Mouse (Mus musculus): ENCODE measurements around the gene Zc3h10. TPM values are rescaled to one million over a fixed set of nuclear protein-coding genes. Genes with fewer than 3 reads are reported as not detected.
"Not testable (repeated sequence)": the region's sequence is repeated elsewhere in the genome, so short reads cannot be mapped to it uniquely, and the experiment has no call there.

The Zc3h10 gene
- polyA plus RNA-seq, 1 experiment from 2014 or later = 9.9 TPM

DNA sequence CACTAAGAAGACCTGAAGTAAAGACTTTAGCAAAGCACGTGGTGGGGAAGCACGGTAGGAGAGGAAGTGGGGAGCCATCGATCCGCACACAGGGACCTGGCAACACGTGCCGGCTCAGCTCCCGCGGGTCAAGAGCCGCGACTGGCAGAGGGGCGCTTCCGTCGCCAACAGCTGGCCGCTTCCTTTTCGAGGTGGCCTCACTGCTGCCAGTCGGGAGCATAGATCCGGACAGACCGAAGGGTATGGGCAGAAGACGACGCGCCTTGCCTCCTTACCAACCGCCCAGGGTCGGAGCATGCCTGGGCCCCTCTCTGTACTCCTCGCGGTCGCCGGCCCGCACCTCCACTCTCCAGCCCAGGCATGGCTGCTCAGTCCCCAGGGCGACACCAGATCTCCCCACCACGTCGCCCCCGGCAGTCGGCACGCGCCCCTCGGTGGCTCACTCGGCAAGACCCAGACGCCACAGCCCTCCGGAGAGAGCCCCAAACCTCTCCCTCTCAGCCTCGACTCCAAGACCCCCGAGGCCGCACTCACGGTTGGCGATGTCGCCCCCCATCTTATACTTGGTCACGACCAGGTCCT, 17.7 kb upstream of the Zc3h10 start:
- Histone ChIP-seq H3K27ac (ENCODE audit: low read depth, low read length) (peak overlapping the region; percentile 89), H3K9me3 (ENCODE audit: control insufficient read depth, low read length) (no peaks in the 10 kb centered on the region), H3K4me3 (ENCODE audit: low read depth, low read length) (peak overlapping the region; percentile 91), H3K27me3 (replicated peaks; ENCODE audit: control insufficient read depth, insufficient read depth, low read length) (no peaks in the 10 kb centered on the region), H3K36me3 (ENCODE audit: control insufficient read depth, insufficient read depth, low read length) (peaks cover 25% of the 10 kb centered on the region), H3K9ac (ENCODE audit: low read depth, low read length) (peak overlapping the region; percentile 97), H3K4me2 (peak overlapping the region; percentile 76), H3K4me1 (replicated peaks; ENCODE audit: control insufficient read depth, insufficient read depth, low read length) (peaks cover 9% of the 10 kb centered on the region; the same call in 1 of the 2 replicates)
- 1% methylated on average over 46 of the region's 46 CpGs for WGBS
- DNase-seq (ENCODE audit: low spot score) = peak; percentile 74
- ATAC-seq (replicated peaks; ENCODE audit: low FRiP score) = peak; percentile 28

DNA sequence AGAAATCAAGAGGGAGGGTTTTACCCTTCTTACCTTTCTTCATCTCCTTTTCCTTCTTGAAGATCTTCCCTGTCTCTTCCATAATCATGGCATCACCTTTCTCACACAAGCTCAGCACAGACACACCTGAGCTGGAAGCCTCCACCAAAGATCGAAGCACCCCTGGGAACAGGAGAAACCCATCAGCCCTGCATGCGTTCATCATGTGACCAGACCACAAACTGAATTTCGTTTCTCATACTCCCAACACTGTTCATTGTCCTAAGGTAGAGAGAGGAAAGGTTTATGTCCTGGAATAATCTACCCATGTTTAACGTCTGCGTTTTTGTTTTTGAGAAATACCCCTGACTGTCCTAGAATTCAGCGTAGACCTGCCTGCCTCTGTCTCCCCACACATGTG, 16.0 kb upstream of the Zc3h10 start:
- H3K4me3 ChIP-seq (ENCODE audit: low read depth, low read length) = peak overlapping the region; percentile 91
- H3K4me1 ChIP-seq (replicated peaks; ENCODE audit: control insufficient read depth, insufficient read depth, low read length) = peaks cover 9% of the 10 kb centered on the region; the same call in 1 of the 2 replicates
- H3K36me3 ChIP-seq (ENCODE audit: control insufficient read depth, insufficient read depth, low read length) = peaks cover 42% of the 10 kb centered on the region
- peak overlapping the region; percentile 8; the same call in 1 of the 2 replicates for H3K9ac ChIP-seq (ENCODE audit: low read depth, low read length)
- peak overlapping the region; percentile 76 for H3K4me2 ChIP-seq
- 87% methylated on average over 6 of the region's 6 CpGs for WGBS
- no peaks in the 10 kb centered on the region for H3K27me3 ChIP-seq (replicated peaks; ENCODE audit: control insufficient read depth, insufficient read depth, low read length)
- H3K27ac ChIP-seq (ENCODE audit: low read depth, low read length) = no peak overlapping the region
- DNase-seq (ENCODE audit: low spot score) (no peak), ATAC-seq (replicated peaks; ENCODE audit: low FRiP score) (no peak)
- H3K9me3 ChIP-seq (ENCODE audit: control insufficient read depth, low read length) = no peaks in the 10 kb centered on the region

DNA sequence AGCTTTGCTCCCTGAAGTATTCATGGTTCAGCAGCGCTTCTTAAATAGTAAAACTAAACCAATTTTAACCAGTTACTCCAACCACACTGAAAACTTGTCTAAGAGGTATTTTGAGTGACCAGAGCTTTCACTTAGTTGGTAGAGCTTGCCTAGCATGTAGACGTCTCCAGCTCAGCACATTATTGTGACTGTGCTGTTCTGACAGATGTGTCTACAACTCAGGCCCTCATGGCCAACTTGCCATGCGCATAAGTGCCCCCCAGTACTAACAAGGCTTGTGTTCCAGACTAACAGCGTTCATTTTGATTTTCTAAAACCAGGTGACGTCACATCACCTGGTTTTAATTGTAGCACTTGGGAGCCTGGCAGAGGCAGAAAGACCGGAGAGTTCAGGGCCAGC, 9.4 kb upstream of the Zc3h10 start:
- Histone ChIP-seq H3K36me3 (ENCODE audit: control insufficient read depth, insufficient read depth, low read length) (peaks cover 42% of the 10 kb centered on the region), H3K4me2 (no peak overlapping the region), H3K27ac (ENCODE audit: low read depth, low read length) (no peak overlapping the region), H3K4me3 (ENCODE audit: low read depth, low read length) (no peak overlapping the region), H3K4me1 (replicated peaks; ENCODE audit: control insufficient read depth, insufficient read depth, low read length) (no peaks in the 10 kb centered on the region), H3K9ac (ENCODE audit: low read depth, low read length) (no peak overlapping the region), H3K27me3 (replicated peaks; ENCODE audit: control insufficient read depth, insufficient read depth, low read length) (no peaks in the 10 kb centered on the region), H3K9me3 (ENCODE audit: control insufficient read depth, low read length) (no peaks in the 10 kb centered on the region)
- DNase-seq (ENCODE audit: low spot score) (no peak), ATAC-seq (replicated peaks; ENCODE audit: low FRiP score) (no peak)
- 85% methylated on average over 6 of the region's 6 CpGs for WGBS

DNA sequence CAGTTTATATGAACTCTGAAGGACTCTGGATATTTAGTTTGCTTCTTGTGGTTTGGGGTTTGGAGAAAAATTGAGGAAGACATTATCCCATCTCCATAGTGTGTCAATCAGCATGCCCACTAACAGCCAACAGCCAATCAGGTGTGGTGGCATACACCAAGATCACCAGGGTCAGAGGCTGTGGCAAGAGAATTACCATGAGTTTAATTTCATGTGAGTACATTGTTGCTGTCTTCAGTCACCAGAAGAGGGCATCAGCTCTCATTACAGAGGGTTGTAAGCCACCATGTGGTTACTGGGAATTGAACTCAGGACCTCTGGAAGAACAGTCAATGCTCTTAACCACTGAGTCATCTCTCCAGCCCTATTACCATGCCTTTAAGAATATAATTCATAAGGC, 8.7 kb upstream of the Zc3h10 start:
- DNase-seq (ENCODE audit: low spot score) = no peak
- ATAC-seq (replicated peaks; ENCODE audit: low FRiP score) = no peak; the same call in 1 of the 2 replicates
- no peak overlapping the region for H3K27ac ChIP-seq (ENCODE audit: low read depth, low read length)

DNA sequence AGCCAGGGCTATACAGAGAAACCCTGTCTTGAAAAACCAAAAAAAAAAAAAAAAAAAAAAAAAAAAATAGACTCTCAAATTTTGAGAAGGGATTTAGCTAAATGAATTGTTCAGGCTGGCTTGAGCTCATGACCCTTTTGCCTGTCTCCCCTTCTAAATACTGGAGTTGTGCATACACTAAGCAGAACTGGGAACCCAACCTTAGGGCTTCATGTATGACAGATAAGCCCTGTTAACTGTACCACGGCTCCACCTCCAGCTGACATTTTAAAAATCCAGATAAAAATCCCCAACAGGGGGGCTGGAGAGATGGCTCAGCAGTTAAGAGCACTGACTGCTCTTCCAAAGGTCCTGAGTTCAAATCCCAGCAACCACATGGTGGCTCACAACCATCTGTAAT, 8.0 kb upstream of the Zc3h10 start:
- 0 out of 2 replicates have a peak, but pooled peaks have one; percentile 24 for ATAC-seq (replicated peaks; ENCODE audit: low FRiP score)
- not testable (repeated sequence) for DNase-seq (ENCODE audit: low spot score); H3K4me3 ChIP-seq (ENCODE audit: low read depth, low read length); H3K4me2 ChIP-seq; H3K9me3 ChIP-seq (ENCODE audit: control insufficient read depth, low read length); H3K9ac ChIP-seq (ENCODE audit: low read depth, low read length); H3K4me1 ChIP-seq (replicated peaks; ENCODE audit: control insufficient read depth, insufficient read depth, low read length); H3K27ac ChIP-seq (ENCODE audit: low read depth, low read length); H3K27me3 ChIP-seq (replicated peaks; ENCODE audit: control insufficient read depth, insufficient read depth, low read length)
- WGBS = 71% methylated on average over 1 of the region's 1 CpGs
- peaks cover 31% of the 10 kb centered on the region for H3K36me3 ChIP-seq (ENCODE audit: control insufficient read depth, insufficient read depth, low read length)

More for the DNA sequence above, 8.7 kb upstream of the Zc3h10 start:
- Histone ChIP-seq H3K4me2 (no peak overlapping the region), H3K36me3 (ENCODE audit: control insufficient read depth, insufficient read depth, low read length) (peaks cover 37% of the 10 kb centered on the region), H3K9ac (ENCODE audit: low read depth, low read length) (no peak overlapping the region), H3K4me3 (ENCODE audit: low read depth, low read length) (no peak overlapping the region), H3K9me3 (ENCODE audit: control insufficient read depth, low read length) (no peaks in the 10 kb centered on the region), H3K27me3 (replicated peaks; ENCODE audit: control insufficient read depth, insufficient read depth, low read length) (no peaks in the 10 kb centered on the region), H3K4me1 (replicated peaks; ENCODE audit: control insufficient read depth, insufficient read depth, low read length) (no peaks in the 10 kb centered on the region)

DNA sequence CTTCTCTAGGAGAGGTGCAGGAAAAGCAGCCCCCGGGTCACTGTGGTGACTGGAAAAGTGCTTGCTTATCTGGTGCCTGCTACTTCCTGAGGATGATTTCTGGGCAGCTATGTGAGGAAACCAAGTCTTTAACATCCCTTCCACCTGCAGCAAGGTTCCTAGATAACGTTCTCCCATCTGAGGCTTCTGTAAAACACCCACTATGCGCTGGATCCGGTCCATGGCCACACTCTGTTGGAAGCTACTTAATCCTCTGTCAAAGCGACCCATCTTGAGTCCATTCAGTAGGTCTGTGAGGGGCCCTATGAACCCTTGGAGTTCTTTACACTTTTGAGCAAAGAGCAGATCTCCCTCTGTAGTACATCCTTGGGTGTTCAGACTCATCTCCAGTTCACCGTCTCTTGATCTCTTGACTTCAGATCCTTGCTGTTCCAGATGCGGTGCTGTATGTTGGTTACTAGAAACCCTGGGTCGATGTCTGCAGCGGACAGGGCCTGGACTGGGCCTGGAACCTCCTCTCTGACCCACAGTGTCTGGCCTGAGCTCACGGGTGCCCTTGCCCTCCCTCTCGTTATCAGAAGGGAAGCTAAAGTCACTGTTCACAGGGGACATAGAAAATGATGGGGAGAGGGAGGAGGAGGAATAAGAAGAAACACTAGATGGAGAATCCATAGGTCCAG, 2.7 kb upstream of the Zc3h10 start:
- H3K27me3 ChIP-seq (replicated peaks; ENCODE audit: control insufficient read depth, insufficient read depth, low read length); H3K4me2 ChIP-seq; H3K9ac ChIP-seq (ENCODE audit: low read depth, low read length); ATAC-seq (replicated peaks; ENCODE audit: low FRiP score); H3K4me3 ChIP-seq (ENCODE audit: low read depth, low read length); H3K36me3 ChIP-seq (ENCODE audit: control insufficient read depth, insufficient read depth, low read length); DNase-seq (ENCODE audit: low spot score); H3K9me3 ChIP-seq (ENCODE audit: control insufficient read depth, low read length); H3K27ac ChIP-seq (ENCODE audit: low read depth, low read length); H3K4me1 ChIP-seq (replicated peaks; ENCODE audit: control insufficient read depth, insufficient read depth, low read length): not testable (repeated sequence)
- 68% methylated on average over 11 of the region's 11 CpGs for WGBS

DNA sequence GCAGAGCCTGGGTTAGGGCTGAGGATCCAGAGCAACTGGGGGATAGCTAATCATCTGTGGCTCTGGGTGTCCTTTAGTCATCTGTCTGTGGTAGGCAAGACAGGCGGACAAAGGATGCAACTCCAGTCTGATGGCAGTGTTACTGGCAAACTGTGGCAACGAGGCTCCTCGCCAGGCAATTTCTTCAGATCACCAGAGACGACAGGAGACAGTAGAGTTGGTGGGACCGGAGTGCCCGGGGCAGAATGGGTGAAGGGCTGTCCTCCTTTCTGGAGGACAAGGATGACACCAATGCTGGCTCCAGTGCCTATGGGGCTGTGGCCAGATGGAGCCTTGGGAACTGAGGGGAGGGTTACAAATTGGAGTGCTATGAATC, 2.1 kb upstream of the Zc3h10 start:
- not testable (repeated sequence) for H3K36me3 ChIP-seq (ENCODE audit: control insufficient read depth, insufficient read depth, low read length); H3K27me3 ChIP-seq (replicated peaks; ENCODE audit: control insufficient read depth, insufficient read depth, low read length); ATAC-seq (replicated peaks; ENCODE audit: low FRiP score); H3K9me3 ChIP-seq (ENCODE audit: control insufficient read depth, low read length); DNase-seq (ENCODE audit: low spot score); H3K4me1 ChIP-seq (replicated peaks; ENCODE audit: control insufficient read depth, insufficient read depth, low read length)
- Histone ChIP-seq H3K4me2 (peak overlapping the region; percentile 78), H3K27ac (ENCODE audit: low read depth, low read length) (peak overlapping the region; percentile 49), H3K9ac (ENCODE audit: low read depth, low read length) (peak overlapping the region; percentile 53; the same call in 1 of the 2 replicates), H3K4me3 (ENCODE audit: low read depth, low read length) (0 out of 2 replicates have a peak overlapping the region, but pooled peaks have one; percentile 8)
- 58% methylated on average over 6 of the region's 6 CpGs for WGBS

DNA sequence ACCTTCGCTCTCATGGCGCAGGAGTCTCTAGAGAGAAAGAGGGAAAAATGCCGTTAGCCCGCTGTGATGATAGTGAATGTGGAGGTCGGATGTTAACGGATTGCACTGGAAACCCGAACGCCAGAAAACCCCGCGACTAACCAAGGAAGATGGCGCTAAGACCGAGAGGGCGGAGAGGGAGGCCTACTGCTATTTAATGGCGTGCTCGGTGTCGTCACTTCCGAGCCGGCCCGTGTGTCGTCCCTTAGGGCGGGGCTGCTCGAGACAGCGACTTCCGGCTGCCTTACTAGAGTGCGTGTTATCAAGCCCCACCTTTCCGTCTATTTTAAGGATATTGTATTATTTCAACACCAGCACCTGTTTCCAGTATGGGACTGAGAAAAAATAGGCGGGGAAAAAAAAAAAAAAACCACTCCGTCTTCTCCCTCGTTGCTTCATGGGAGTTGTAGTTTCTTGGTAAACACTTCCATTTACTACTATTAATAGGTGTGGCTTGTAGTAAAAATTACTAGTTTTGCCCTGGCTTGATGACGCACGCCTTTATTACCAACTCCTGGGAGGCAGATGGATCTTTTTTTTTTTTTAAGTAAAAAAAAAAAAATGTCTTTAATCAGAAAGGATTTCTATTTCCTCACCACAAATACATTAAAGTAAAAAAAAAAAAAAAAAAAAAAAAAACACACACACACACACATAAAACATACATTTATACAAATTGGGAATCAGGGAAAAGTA, 1.5 kb upstream of the Zc3h10 start, which contains the start of gene Rpl41:
Gene Rpl41 (minus strand): TSS at position 359 of the 735 bp plus-strand sequence.
- under 1% methylated on average over 31 of the region's 31 CpGs for WGBS
- H3K4me2 ChIP-seq = peak within 1 kb of the TSS; percentile 78
- peak within 1 kb of the TSS; percentile 83 for H3K9ac ChIP-seq (ENCODE audit: low read depth, low read length)
- no peaks in the 10 kb centered on the region for H3K27me3 ChIP-seq (replicated peaks; ENCODE audit: control insufficient read depth, insufficient read depth, low read length)
- peak; percentile 84 for ATAC-seq (replicated peaks; ENCODE audit: low FRiP score)
- peak within 1 kb of the TSS; percentile 83 for H3K27ac ChIP-seq (ENCODE audit: low read depth, low read length)
- DNase-seq (ENCODE audit: low spot score) = peak; percentile 91
- H3K4me3 ChIP-seq (ENCODE audit: low read depth, low read length) = peak within 1 kb of the TSS; percentile 68
- H3K36me3 ChIP-seq (ENCODE audit: control insufficient read depth, insufficient read depth, low read length) = peaks cover 8% of the 10 kb centered on the region
- peaks cover 7% of the 10 kb centered on the region; the same call in 1 of the 2 replicates for H3K4me1 ChIP-seq (replicated peaks; ENCODE audit: control insufficient read depth, insufficient read depth, low read length)
- H3K9me3 ChIP-seq (ENCODE audit: control insufficient read depth, low read length) = no peaks in the 10 kb centered on the region

All from liver, embryonic 11.5 days (tissue).